Mouse (Mus musculus) brain, embryonic 18.5 days (tissue): ENCODE measurements at regions not wholly inside any gene's neighbourhood (a gene's known extent, or its start where the extent isn't known, plus 50 kb on each side); places are given as distances from the start of the nearest gene placed in this dataset.

Experiments
- DNase-seq: peaks from one replicate; pipeline ENCODE4 v3.0.0-alpha.2; 2012; ENCODE audit warnings: low read depth, low spot score

DNA sequence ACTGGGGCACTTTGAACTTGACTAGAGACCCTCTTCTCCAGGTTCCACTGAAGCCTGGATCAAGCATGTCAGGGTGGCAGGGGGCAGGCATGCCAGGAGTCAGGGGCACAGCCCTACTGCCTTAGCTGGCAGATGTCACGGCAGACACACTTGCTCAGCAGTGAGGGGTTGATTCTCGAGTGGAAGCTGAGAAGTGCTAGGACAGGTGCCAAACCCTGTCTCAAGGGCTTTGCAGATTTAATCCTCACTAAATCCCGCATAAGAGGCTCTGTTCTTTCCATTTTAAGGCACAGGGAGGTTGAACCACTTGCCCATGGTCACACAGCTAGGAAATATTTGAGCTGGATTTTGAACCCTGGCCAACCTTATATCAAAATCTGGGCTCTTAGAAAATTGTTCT, 223.5 kb upstream of the Mvb12b start:
- no peak for DNase-seq

DNA sequence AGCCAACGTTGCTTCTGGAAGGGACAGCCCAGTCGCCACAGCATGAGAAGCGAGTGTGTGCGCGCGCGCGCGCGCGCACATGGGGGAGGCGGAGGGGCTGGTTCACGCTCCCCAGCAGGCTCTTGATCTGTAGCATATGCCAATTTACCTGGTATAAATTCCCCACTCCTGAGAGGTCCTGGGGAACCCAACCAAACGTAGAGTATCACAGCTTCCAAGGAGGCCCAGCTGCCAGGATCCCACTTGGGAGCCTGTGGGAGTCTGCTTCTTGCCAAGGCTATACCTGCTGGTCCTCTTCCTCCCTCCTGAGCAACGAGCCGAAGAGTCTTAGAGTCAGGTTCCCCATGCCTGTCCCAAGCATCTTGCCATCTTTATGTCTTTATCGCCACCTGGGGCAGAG, 222.8 kb upstream of the Mvb12b start:
- DNase-seq: no peak

DNA sequence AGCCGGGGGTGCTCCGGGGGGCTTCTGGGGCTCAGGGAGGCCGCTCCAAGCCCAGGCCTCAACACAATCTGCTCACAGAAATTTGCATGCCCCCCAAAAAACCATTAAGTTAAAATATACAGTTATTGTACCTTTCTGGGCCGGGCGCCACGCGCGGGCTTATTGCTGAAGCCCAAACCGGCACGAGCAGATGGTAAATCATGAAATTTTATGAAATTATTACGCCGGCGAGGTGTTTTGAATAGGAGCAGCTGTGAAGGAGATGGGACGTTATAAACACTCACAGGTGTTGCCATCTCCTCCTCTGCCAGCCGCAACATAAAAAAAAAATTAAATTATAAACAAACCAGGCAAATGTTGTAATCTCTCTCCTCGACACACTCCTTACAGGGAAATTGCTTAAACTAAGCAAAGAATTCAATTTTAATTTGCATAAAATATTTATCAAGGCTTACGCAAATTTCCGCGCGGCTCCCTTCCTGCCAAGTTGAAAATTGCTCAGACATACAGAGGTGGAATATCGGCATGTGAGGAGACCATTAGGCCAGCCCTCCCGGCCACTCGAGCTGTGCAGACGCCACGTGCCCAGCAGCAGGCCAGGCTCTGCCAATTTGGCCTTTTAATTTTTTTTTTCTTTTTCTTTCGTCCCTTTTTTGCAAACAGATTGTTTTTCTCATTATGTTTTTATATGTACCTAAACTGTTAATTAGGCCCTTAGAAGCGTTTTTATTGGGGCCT, 220.0 kb upstream of the Mvb12b start:
- peak; percentile 61 for DNase-seq

DNA sequence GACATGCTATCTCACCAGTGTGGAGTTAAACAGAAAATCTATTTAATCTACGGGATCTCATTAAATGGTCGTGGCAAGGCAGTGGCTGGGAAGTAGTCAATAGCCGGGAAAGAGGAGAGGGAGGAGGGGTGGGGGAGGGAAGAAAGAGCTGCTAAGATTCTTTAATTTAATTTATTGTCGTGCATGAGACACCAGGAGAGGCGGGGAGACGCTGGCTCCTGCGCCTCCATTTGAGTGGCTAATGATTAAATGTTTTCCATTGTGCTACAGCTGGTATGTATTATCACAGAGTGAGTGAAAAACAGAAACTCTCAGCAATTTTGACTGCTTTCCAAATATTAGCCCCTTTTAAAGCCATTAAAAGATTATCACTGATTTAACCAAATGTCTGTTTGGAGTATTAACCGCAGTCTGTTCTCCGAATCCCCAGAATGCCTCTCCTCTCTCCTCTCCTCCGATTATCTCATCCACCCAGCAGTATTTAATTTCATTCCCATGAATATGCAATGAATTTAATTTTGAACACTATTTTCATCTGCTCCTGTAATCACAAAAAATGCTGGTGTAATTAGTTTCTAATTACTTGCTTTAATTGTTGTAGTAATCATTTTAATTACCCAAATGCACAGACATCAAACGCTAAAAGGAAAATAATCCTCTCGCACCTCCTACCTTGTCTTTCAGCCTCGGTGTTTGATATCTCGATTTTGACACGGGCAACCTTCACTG, 219.3 kb upstream of the Mvb12b start:
- DNase-seq: peak; percentile 64

DNA sequence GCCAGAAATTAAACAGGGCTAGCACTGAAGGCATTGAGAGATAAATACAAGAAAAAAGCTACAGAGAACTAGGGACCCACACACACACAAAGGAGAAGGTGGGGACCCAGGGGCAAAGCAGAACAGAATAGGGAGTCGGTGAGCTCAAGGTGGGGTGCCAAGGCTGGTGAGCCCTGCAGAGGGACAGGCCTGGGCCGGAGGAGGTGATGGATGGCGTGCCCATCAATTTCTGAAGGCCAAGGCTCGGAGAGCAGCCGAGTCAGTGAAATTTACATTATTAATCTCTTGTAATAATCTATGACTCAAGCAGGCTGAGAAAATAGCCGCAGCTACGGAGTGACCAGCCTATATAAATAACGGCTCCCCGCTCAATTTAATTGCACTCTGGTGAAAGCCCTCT, 218.5 kb upstream of the Mvb12b start:
- DNase-seq: no peak

DNA sequence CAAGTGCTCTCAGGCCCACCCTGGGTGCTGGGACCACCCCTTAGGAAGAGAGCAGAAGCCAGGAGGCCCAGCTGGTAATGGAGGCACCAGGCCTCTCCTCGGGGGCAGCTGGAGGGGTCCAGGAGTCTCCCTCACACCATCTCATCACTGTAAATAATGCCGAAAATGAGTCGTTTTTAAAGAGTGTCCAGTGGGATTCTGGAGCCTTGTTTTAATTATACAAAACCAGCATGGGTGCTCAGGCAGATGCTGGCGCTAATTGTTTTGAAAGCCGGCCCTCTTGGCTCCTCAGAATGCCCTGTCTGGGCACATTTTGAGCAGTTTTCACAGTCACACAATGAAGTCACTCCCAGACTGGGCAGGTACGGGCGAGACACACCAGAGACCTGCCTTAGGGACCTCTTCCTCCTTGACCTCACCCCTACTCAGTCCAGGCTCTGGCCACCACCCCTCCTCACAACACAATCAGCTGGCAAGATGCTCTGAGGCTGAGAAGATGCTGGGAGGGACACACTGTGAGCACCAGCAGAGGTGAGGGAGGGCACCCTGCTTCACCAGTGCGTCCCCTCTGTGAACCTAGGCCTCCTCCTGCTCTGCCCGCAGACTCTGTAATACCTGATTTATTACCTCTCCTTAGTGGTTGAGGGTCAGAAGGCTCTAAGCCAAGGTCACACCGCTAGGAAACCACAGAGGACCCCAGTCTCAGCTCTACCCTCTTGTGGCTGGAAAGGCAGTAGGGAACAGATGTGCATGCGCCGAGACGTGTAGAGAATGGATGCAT, 217.7 kb upstream of the Mvb12b start:
- DNase-seq: no peak

DNA sequence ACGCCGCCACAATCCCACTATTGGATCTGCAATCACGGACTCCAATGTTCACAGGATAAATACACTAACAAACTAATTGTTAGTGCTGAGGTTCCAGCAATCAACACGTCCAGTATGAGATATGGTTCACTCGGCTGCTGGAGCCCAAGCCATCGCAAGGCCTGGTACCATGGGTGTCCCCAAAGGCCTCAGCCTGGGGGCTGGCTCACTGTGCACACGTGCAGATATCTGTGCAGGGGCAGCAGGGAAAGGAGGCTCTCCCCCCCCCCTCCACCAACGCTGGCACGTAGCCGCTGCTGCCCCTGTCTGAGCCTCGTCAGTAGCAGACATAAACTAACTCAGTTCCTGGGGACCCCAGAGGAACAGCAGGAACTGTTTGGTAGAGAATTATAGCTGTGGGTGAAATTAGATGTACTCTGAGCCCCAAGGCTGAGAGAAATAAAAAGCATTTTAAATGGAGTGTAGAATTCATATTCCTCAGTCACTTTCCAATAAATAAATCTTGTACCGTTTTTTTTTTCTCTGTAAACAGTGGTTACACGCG, 210.3 kb upstream of the Mvb12b start:
- no peak for DNase-seq

DNA sequence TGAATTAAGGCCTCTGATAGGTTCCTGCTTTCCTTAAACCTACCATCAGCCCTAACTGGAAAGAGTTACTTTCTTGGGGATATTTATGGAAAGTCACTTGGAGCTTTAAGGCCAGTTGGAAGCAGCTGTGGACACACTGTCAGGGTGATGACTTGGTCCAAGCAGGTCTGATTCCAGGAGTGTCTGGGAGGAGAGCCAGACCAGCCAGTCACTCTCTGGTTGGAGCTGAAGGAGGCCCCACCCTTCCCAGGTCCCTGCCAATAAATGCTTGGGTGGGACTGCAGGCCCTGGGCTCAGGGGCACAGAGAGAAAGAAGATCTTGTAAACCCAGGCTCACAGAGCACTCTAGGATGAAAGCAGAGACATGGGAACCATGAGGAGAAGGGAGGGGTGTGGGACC, 208.8 kb upstream of the Mvb12b start:
- DNase-seq: no peak

DNA sequence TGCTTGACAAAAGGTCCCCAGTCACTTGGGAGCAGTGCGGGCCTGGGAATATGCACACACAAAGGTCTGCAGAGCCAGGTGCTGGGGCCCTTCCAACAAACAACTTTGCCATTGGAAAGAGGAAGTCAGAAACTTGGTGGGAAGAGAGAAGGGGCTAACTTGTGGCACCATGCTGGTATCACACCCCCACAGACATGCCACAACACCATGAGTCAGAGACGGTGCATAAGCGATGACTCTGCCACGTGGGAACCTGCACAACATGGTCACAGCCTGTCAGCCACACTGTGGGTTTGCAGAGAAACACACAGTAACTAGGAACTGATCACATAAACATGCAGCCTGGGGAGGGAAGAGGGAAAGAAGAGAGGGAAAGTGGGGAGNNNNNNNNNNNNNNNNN, 201.1 kb upstream of the Mvb12b start:
- DNase-seq: no peak

DNA sequence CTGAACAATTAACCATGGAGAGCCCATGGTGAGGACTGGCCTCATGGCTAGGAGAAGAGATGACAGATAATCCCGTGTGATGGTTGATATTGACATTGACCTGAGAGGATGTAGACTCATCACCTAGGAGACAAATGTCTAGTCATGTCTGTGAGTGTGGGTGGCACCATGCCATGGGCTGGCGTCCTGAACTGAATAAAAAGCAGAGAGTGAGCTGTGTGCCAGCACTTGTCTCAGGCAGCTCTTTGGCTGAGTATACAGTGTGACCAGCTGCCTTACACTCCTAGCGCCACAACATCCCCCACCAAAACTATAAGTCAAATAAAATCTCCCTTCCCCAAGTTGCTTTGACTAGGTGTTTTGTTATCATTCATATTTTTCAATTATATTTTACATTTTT, 198.4 kb upstream of the Mvb12b start:
- no peak for DNase-seq

DNA sequence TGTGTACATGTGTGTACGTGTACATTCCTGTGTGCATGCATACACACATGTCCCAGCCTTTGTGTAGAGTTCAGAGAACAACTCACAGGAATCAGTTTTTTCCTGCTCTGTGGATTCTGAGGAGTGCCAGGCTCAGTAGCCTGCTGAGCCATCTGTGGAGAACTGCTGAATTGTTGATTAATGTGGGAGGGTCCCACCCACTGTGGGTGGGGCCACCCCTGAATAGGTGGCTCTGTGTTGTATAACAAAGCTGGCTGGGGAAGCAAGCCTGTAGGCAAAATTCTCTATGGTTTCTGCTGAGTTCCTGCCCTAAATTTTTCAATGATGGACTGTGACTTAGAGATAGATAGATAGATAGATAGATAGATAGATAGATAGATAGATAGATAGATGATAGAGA, 196.8 kb upstream of the Mvb12b start:
- no peak for DNase-seq

DNA sequence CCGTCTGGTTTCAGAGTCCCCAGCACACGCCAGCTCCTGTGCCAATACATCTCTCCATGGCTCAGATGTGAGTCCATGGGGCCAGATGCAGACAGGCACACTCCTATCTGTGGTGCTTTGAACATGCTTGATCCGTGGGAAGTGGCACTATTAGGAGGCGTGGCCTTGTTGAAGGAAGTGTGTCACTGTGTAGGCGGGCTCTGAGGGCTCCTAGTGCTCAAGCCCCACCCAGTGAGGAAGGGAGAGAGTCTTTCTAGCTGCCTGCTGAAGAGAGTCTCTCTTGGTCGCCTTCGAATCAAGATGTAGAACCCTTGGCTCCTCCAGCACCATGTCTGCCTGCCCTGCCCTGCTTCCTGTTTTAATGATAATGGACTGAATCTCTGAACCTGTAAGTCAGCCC, 194.7 kb upstream of the Mvb12b start:
- no peak for DNase-seq

DNA sequence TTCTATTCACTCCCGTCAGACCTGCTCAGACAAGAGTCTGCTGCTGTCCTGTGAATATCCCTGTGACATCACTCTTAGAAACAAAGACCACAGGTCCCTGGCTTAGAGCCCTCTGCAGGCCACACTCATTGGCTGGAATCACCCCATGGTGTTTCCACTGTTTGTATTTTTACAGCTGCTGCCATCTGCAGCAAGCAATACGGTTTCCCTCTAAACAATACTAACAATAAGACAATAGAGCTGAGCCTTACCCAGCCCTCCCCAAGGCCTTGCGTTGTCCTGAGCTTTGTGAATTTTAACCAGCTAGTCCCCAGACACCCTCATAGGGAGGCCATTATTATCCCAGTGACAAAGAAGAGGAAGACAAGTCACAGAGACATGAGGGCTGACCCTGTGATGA, 192.4 kb upstream of the Mvb12b start:
- DNase-seq: no peak

DNA sequence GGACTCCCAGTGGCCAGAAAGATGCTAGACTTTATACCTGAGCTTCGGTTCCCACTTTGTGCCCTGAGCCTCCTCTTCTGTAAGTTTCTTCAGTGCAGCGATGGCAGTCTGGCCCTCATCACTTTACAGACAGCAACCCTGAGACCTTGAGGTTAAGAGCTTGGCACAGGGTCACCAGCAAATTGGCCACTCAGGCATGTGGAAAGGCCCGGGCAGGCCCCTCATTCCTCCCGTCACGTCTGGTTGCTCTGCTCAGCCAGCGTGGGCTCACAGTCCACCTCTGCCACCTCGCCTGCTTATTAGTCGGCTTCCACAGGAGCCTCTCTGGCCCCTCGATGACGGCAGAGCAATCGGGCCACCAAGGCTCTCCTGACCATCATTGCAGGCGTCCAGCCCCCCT, 191.5 kb upstream of the Mvb12b start:
- DNase-seq: no peak

DNA sequence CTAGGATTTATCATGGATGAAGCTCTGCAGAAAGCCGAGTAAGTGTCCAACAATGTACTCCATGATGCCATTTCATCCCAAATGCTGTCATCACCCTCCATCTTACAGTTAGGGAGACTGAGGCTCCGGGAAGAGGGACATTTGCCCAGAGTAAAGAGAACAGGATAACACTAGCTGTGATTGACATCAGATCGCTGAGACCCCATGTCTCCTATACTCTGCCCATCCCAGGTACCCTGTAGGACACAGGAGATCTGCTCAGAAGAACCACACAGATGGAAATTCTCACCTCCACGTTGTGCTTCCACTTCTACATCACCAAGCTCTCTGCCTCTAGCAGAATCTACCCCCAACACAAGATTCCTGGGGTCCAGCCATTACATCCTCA, 191.1 kb upstream of the Mvb12b start:
- no peak for DNase-seq

DNA sequence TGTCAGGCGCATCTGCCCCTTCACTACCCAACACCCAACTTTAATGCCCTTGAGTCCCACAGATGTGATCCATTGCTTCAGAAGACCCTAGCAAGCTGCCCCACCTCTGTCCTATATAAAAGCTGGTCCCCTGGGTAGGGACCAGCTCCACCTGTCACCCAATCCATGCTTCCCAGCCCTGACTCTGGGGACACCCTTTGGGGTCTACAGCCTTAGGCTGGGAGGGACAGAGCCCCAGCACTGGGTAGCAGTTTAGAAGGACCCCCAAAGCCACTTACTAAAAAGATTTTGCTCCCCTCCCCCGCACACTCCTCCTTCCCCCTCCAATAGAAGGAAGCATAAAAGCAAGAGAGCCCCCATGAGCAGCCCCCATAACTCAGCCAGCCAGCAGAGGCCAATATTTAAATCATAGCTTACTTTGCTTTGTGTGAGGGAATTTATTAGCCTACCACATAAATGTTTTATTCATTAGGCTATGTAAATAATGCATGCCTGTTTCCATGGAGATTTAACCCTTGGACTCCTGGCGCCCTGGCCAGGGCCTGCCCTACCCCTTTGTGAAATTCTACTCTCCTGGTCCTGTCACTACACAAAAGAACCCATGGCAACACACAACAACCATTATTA, 190.6 kb upstream of the Mvb12b start:
- DNase-seq: no peak

DNA sequence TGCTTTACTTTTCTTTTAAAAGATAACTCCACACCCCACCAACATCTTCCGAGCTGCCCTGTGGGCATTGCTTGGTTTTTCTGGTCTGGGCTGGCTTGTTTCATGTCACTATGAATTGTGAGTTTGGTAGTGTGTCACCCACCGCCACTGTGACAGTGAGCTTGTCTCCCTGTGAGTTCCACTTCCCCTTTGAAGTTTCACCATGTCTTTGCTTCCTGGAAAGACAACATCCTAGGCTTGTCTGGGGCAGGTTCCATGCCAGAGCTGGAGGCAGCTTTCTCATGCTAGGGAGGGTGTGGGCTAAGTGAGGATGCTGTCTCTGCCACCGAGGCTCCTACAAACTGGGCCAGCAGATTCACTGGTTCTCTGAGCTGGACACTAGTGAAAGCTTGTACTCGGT, 188.6 kb upstream of the Mvb12b start:
- no peak for DNase-seq

DNA sequence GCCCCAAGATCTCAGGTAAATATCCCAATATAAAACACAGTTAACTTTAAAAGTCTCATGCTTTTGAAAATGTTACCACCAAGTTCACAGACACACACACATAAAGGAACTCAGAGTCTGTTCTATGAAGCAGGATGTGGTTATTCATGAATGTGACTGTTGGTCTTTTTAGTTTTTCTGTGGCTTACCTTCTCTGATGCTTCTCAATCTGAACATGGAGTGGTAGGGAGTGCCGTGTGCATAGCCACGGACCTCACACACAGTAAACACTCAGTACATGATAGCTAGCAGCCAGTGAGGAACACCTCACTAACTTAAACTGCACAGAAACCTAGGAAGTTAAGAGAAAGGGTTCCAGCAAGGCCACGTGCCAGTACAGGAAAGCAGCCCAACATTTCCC, 186.3 kb upstream of the Mvb12b start:
- no peak for DNase-seq

DNA sequence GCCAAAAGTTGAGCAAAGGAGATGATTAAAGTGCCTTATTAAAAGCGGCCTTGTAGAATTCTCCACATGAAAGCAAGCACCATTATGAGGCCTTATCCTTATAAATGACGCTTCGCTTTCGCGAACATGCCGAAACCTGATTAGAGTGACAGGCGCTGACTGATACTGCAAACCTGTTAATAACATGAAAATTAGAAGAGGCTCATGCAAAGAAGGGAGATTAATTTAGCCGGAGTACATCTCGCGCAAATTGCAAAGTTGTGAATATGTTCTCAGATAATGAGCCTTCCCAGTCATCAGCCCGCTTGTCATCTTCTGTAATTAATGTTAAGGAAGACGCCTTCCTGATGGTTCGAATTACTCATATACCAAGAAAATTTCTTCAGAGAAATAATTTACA, 177.8 kb upstream of the Mvb12b start:
- no peak for DNase-seq

DNA sequence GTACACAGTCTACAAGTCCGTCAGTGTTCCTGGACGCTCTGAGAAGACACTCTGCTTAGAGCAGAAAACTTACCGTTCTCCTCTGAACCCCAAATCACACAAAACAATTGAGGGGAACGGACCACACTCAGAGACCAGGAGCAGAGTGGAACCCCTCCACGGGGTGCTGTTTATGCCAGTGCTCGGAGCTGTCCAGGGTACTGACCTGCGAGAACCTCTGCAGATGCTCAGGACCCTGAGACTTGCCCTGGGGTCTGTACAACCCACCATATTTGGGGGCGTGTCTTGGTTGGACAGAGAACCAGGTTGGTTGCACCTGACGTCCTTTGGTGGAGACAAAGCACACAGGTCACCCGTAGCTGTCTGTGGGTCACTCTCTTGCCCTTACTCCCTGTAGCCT, 177.3 kb upstream of the Mvb12b start:
- DNase-seq: no peak

DNA sequence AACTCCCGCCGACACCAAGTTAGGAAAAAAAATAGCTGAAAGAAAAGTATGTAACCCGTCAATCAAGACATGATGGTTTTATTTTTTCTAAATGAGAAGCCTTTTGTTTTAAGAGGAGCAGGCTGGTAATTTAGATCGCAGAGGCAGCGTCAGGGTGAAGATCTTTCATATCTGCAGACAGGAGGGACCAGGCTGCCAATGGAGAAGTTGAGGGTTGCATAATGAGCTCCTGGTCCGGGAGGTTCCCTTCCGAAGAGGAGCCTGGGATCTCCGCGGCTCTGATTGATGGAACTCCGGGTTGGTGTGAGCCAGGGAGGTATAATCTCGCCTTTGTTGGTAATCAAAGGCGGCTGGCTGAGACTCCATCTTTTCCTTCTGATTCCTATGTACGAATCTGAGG, 168.8 kb upstream of the Mvb12b start:
- no peak for DNase-seq

DNA sequence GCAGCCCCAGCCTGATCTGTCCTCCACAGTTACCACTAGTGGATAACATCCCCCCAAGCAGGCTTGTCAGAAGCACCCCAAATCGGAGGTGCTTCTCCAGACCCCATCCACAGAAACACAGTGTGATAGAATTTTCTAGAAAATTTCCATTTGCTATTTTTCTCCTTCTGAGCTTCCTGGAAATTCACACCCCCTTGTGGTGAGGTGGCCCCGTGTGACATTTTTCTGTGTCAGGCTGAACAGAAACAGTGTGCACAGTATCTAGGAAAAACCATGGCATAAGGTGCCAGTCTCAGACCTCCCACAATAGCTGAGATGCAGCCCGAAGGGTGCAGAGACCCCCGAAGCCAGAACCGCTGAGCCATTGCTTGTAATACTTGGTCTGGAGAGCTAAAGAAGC, 155.3 kb upstream of the Mvb12b start:
- DNase-seq: no peak
